Mouse (Mus musculus) thymus, adult 2 months (tissue): ENCODE data around the gene Gm20388. TPM values are rescaled to one million over a fixed set of nuclear protein-coding genes. Genes with fewer than 3 reads are reported as not detected.
A peak's percentile ranks its signal among the peaks of the same experiment; 100 is the strongest.
"Not testable (repeated sequence)": the region's sequence is repeated elsewhere in the genome, so short reads cannot be mapped to it uniquely, and the experiment has no call there.

Source experiments
- DNase-seq: peaks from one replicate; pipeline ENCODE4 v3.0.0; 2021
- H3K27ac ChIP-seq: fragments of 200-500 bp; 2 replicates; pipeline ENCODE4 v1.5.1; 2012; ENCODE audit warnings: low read length, control low read depth; ENCODE audit not compliant: control insufficient read depth, insufficient read depth
- H3K27me3 ChIP-seq: fragments of 200-500 bp; 2 replicates; pipeline ENCODE4 v1.6.1; 2012; ENCODE audit warnings: mild to moderate bottlenecking, low read length, moderate library complexity, mixed read lengths; ENCODE audit not compliant: control insufficient read depth, insufficient read depth
- H3K36me3 ChIP-seq: fragments of 200-500 bp; 2 replicates; pipeline ENCODE4 v1.6.1; 2012; ENCODE audit warnings: mild to moderate bottlenecking, low read length, moderate library complexity; ENCODE audit not compliant: control insufficient read depth, insufficient read depth
- H3K4me1 ChIP-seq: fragments of 200-500 bp; replicated peaks from 2 replicates; pipeline ENCODE4 v1.6.1; 2012; ENCODE audit warnings: low read length; ENCODE audit not compliant: control insufficient read depth, insufficient read depth
- H3K4me3 ChIP-seq: fragments of 200-500 bp; 2 replicates; pipeline ENCODE4 v1.5.1; 2012; ENCODE audit warnings: mild to moderate bottlenecking, low read length, control low read depth, moderate library complexity; ENCODE audit not compliant: control insufficient read depth, insufficient read depth
- CTCF ChIP-seq: fragments of 200-500 bp; IDR thresholded peaks from 2 replicates; pipeline ENCODE4 v1.5.1; 2012; ENCODE audit warnings: mild to moderate bottlenecking, control low read depth, low read length, moderate library complexity, borderline replicate concordance; ENCODE audit not compliant: control insufficient read depth, poor library complexity, insufficient read depth; ENCODE audit errors: extremely low read depth
- POLR2A ChIP-seq: fragments of 200-500 bp; IDR thresholded peaks from 2 replicates; pipeline ENCODE4 v1.6.1; 2012; ENCODE audit warnings: mild to moderate bottlenecking, low read length, control low read depth, moderate library complexity; ENCODE audit not compliant: control insufficient read depth, poor library complexity, insufficient read depth; ENCODE audit errors: extremely low read depth
- WGBS: fragments of 180-500 bp; shearing (Covaris S2); methylation state at CpG from one replicate; pipeline ENCODE4 v1.1.7; 2018; 5-methylcytosine and 5-hydroxymethylcytosine counted together
- polyA plus RNA-seq: library from polyadenylated mRNA; depleted of rRNA; stranded (reverse); fragments of >200 nt; gene quantifications from 2 replicates; pipeline ENCODE4 v1.2.3, GENCODE M21; 2012

Gene Gm20388
- polyA plus RNA-seq, 1 experiment = 103 TPM

DNA sequence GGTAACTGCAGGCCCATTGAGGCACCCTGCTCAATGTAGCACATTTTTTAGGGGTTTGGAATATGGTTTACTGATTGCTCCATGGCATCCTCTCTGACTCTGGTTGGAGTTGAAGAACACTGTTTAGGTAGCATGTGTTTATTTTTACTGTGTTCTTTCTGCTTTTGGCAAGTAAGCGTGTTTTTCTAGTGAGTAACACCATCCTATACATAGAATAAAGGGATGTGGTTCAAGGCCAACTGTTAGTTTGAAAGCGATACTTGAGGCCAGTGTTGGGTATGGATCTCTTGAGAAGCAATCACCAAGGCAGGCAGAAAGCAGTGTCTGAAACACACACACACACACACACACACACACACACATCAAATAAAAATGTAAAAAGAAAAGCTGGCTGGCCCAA, 3277.4 kb downstream of the Gm20388 start:
- peaks cover 11% of the 10 kb centered on the region for H3K4me1 ChIP-seq

GRCm38 (mm10) chr8:123188841-123189240, 3278.2 kb downstream of the Gm20388 start:
- Histone ChIP-seq H3K4me1 (peaks cover 11% of the 10 kb centered on the region), H3K36me3 (no peaks in the 10 kb centered on the region), H3K27me3 (no peaks in the 10 kb centered on the region), H3K4me3 (no peak overlapping the region), H3K27ac (no peak overlapping the region)
- TF ChIP-seq POLR2A (no peak), CTCF (no peak)
- DNase-seq = no peak
- 68% methylated on average over 7 of the region's 7 CpGs for whole genome bisulfite sequencing

More for the DNA sequence above, 3277.4 kb downstream of the Gm20388 start:
- WGBS = 99% methylated on average over 2 of the region's 2 CpGs
- Histone ChIP-seq H3K27me3 (no peaks in the 10 kb centered on the region), H3K27ac (no peak overlapping the region), H3K36me3 (no peaks in the 10 kb centered on the region), H3K4me3 (no peak overlapping the region)
- DNase-seq = no peak
- TF ChIP-seq CTCF (no peak), POLR2A (no peak)

GRCm38 (mm10) chr8:123190678-123191077, 3280.0 kb downstream of the Gm20388 start:
- Histone ChIP-seq H3K27me3 (no peaks in the 10 kb centered on the region), H3K27ac (no peak overlapping the region), H3K36me3 (no peaks in the 10 kb centered on the region), H3K4me1 (peaks cover 11% of the 10 kb centered on the region), H3K4me3 (no peak overlapping the region)
- TF ChIP-seq POLR2A (no peak), CTCF (0 out of 2 replicates have a peak, but pooled peaks have one; percentile 29)
- 5% methylated on average over 9 of the region's 9 CpGs for WGBS
- DNase-seq = peak; percentile 48

DNA sequence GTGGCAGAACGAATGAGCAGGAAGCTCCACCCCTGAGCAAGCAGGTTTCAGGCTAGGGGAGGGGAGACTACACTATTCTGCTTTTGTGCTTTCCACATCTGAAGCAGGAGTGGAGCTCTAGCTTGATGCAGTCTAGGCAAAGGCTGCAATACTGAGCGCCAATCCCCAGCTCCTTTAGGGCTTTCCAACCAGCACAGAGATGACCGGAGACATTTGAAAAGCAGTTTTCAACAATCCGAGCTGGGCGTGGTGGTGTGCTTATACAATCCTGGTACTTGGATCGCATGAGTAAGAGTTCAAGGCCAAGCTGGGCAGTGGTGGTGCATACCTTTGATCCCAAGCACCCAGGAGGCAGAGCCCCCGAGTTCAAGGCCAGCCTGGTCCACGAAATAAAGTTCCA, 3281.3 kb downstream of the Gm20388 start:
- H3K27me3 ChIP-seq = no peaks in the 10 kb centered on the region
- H3K4me1 ChIP-seq = peaks cover 11% of the 10 kb centered on the region
- H3K36me3 ChIP-seq = no peaks in the 10 kb centered on the region
- TF ChIP-seq POLR2A (no peak), CTCF (no peak)
- 58% methylated on average over 8 of the region's 8 CpGs for WGBS
- H3K27ac ChIP-seq = no peak overlapping the region
- no peak overlapping the region for H3K4me3 ChIP-seq
- no peak for DNase-seq

DNA sequence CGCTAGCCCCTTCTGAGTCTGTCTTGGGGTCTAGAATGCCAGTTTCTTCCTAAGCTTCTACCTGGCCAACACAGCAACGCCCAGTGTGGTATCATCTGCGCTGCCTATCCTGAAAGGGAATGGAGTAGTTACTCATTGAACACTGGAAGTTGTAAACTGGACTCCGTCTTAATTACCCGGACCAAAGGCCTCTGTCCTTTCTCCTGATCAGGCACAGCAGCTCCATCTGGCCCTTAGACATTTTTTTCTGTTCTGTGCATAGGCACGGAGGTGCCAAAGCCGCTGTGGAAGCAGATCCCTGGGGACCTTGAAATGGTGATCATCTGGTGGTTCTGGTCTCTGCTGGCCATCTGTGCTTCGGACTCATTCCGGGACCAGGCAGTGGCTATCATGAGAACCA, 3283.1 kb downstream of the Gm20388 start:
- Histone ChIP-seq H3K27ac (no peak overlapping the region), H3K4me1 (peaks cover 11% of the 10 kb centered on the region), H3K4me3 (no peak overlapping the region), H3K27me3 (no peaks in the 10 kb centered on the region), H3K36me3 (no peaks in the 10 kb centered on the region)
- WGBS = 98% methylated on average over 9 of the region's 9 CpGs
- TF ChIP-seq CTCF (no peak), POLR2A (no peak)
- DNase-seq = no peak

DNA sequence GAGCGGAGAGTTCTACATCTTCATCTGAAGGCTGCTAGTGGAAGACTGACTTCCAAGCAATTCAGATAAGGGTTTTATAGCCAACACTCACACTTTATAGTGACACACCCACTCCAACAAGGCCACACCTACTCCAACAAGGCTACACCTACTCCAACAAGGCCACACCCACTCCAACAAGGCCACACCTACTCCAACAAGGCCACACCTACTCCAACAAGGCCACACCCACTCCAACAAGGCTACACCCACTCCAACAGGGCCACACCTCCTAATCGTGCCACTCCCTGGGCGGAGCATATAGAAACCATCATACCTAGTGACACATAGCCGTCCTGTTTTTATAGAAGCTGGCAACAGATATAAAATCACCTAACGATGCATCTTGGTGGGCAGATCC, 3286.4 kb downstream of the Gm20388 start:
- not testable (repeated sequence) for H3K4me3 ChIP-seq, H3K27ac ChIP-seq, DNase-seq, H3K4me1 ChIP-seq, H3K36me3 ChIP-seq, H3K27me3 ChIP-seq
- 85% methylated on average over 5 of the region's 5 CpGs for WGBS

DNA sequence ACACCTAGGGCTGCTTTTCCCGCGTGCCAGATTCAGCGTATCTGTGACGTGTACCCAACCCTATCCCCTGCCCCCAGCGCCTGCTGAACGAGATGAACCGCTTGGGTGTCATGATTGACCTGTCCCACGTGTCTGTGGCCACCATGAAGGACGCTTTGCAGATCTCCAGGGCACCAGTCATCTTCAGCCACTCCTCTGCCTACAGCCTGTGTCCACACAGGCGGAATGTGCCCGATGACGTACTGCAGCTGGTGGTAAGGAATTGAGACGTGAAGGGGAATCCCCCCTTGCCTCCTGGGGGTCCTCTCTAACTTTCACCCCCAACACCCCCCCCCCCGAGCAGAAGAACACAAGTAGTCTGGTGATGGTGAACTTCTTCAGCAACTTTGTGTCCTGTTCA, 3289.2 kb downstream of the Gm20388 start:
- 77% methylated on average over 14 of the region's 14 CpGs for WGBS

DNA sequence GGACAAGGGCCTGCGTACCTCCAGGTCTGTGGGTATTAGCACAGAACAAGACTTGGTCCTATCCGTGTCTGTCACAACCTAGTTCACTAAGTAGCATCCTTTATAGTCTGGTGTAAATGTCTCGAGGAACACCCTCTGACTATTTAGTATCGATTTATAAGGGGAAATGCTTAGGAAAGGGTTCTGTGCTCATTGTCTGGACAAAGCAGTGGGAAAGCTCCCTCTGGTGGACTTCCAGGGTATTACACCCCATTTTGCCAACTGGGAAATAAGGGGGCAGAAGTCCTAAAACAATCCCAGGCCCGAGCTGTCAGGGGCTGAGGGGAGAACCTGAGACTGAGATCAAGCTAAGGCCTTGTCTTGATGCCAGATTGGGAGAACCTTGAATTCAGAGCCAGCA, 3291.6 kb downstream of the Gm20388 start:
- H3K4me3 ChIP-seq = no peak overlapping the region
- DNase-seq = peak; percentile 70
- H3K27me3 ChIP-seq = no peaks in the 10 kb centered on the region; the same call in 1 of the 2 replicates
- H3K4me1 ChIP-seq = no peaks in the 10 kb centered on the region
- H3K36me3 ChIP-seq = peaks cover 18% of the 10 kb centered on the region
- WGBS = 22% methylated on average over 5 of the region's 5 CpGs
- H3K27ac ChIP-seq = no peak overlapping the region
- TF ChIP-seq CTCF = peak; percentile 23; the same call in 1 of the 2 replicates
- no peak for TF ChIP-seq POLR2A

More for the DNA sequence above, 3289.2 kb downstream of the Gm20388 start:
- Histone ChIP-seq H3K27ac (no peak overlapping the region), H3K4me1 (no peaks in the 10 kb centered on the region), H3K4me3 (no peak overlapping the region), H3K27me3 (no peaks in the 10 kb centered on the region; the same call in 1 of the 2 replicates), H3K36me3 (peaks cover under 1% of the 10 kb centered on the region; the same call in 1 of the 2 replicates)
- no peak for DNase-seq
- TF ChIP-seq POLR2A (no peak), CTCF (no peak)
